Mouse (Mus musculus): ENCODE results near the gene Gm21954.

Gene Gm21954

DNA sequence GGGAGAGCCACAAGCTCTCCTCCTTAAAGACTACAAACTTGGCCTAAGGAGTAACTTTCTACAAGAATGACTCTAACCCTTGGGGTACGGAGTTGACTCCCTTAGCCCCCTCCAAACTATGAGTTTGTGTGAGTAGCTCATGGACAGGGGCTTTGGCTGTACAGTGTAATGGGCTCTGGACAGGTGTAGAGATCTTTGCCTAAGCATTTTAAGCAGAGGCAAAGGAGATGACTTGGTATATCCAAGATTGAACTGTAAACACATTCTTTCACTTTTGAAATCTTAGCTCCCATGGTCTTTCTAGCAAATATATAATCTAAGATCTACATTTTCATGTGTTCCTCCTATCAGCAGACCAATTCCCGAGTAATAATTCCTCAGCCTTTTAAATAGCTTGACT lies at the start of gene Gm21954:
Gene Gm21954 (minus strand): TSS at position 101 of the 400 bp plus-strand sequence.
- DNase-seq (ENCODE audit: low spot score in 2 of 2), result no peak

DNA sequence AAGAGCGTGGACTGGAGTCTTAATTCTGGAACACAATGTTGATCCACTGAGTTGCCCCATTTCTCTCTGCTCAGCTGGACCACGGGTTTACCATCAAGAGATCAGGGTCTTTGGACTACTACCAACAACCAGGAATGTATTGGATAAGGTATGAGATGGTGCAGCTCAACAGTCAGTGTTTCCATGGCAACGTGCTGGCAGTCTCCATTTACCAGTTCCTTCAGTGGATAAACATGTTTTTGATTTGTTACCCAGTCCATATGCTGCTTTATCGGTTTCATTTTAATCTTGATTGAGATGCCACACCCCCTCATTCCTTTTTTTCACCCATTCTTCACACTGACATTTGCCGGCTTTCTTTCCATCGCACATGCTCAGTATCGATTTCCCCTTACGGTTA lies 49.8 kb upstream of the Gm21954 start:
- no peak for DNase-seq (ENCODE audit: low spot score in 2 of 2)

DNA sequence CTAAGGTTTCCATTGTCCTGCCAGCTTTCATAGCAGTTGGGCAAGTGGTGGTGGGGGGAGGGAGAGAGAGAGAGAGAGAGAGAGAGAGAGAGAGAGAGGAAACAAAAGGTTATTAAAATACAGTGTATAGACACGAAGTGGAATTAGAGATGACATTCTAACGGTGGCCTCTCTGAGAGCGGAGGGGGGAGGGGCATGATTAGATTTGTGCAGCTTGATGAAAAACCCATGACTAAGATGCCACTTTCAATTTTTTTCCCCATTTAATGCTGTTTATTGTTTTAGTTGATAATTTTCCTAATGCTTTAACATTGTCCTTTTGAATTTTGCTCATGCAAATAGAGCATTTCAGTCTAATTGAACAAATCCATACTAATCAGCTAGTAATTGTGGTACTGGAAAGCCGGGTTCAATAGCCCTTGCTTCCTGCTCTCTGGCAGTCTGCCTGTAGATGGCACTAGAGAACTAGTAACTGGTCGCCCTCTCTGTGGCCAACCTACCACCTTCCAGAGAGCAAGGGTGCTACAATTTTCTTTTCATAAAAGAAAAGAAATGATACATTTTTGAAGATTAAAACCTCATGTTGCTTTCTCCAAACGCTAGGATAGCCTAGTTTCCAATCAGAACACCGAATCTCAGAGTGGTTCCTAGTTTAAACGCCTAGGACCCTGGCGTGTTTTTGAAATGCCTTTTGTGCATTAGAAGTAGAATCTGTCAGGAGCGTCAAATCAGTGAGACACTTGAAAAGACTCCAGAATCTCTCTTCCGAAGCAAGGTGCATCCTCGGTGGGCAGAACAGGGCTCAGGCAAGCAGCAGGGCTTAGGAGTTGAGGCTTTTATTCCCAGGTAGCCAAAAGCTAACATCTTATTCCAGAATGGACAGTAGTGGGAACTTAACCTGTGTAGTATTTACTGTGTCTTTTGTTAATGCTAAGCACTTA lies 48.5 kb upstream of the Gm21954 start:
- peak; percentile 58 to 71 for DNase-seq (ENCODE audit: low spot score in 2 of 2)

DNA sequence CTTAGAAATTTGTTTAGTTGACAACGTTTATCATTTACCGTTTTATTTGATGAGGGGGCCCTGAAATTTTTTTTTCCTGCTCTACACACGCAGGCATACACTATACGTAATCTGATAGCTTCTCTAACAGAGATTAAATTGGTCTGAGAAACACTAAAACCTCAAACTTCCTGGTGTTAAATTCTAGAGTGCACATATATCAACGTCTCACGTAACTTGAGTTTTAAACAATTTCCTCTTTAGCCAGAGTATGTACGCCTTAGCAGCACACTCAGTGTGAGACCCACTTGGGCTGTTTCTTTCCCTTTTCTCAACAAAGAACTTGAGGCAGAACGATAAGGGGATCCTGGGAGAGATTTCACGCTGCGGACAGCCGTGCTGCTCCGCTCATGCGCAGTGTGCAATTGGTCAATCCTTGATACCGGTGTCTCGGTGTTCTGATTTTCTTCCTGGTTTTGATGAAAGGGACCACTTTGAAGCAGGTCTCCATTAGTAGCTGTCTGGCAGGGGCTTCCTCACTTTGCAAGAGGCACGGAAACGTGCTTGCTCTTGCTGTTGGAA lies 45.5 kb upstream of the Gm21954 start:
- no peak for DNase-seq (ENCODE audit: low spot score in 2 of 2)

DNA sequence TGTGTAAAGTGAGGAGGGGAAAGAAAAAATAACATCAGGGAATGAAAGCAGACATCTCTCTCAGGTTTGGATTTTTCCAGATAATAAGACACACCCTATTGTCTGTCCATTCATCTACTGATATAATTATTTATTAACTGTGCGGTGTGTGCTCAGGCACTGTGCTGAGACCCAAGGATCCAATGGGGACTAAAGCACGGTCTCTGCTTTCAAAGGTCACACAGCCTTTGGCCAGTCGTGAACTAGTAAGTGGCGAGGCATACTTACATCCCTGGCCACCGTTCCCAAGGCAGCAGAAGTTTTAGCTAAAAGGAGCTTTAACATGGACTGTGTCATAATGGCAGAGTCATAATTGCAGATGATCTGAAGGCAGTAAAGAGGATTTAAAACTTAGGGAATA lies 44.0 kb upstream of the Gm21954 start:
- no peak for DNase-seq (ENCODE audit: low spot score in 2 of 2)

DNA sequence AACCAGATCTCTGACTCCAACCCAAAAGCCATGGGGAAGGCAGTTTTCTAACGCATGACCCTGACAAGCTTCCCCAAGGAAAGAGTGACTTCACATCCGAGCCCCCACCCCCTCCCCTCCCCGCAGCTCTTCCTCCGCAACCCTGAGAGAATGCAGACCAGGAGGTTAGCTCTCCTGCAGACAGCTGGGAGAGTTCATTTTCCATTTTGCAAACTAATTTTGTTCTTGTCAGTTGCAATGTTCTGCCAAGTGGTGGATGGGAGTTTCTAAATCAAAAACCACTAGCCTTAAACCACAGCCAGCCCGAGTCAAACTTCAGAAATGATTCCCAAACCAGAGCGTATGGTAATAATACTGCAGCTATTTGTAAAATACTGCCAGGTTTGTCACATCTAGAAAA lies 39.6 kb upstream of the Gm21954 start:
- no peak for DNase-seq (ENCODE audit: low spot score in 2 of 2)

DNA sequence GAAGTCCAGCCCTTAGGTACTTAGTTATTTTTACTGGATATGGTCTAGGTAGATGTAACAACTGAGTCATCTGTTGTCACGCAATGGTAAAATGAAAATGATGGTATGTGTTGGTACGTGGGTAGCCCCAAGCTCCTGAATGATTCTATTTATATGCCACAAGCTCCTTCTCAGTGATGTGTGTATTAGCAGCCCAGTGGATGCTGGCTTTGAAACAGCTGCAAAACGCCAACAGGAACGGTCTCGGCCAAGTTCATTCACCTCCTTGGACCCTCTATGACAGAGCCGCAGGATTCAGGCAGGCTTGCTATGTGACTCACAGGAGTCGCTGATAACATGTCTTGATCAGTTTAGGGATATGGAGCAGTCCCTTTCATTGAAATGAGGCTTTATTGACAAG lies 38.2 kb upstream of the Gm21954 start:
- no peak for DNase-seq (ENCODE audit: low spot score in 2 of 2)

DNA sequence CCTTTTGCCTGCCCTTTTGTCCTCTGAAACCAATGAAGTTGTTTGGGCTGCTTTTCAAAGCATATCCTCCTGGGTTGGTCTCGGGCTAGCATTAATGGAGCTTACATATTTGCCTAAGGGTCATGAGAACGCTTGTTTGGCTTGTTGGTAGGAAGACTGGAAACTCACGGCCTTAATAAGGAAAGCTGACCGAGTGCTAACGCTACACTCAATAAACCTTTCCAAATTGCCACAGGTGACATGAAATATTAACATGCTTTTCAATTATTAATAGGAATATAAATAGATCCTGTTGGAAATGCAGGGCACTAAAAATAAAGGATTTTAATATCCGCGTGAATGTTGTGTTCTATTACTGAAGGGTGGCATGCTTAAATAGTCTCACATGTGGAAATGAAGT lies 27.3 kb upstream of the Gm21954 start:
- DNase-seq (ENCODE audit: low spot score in 2 of 2), result no peak

DNA sequence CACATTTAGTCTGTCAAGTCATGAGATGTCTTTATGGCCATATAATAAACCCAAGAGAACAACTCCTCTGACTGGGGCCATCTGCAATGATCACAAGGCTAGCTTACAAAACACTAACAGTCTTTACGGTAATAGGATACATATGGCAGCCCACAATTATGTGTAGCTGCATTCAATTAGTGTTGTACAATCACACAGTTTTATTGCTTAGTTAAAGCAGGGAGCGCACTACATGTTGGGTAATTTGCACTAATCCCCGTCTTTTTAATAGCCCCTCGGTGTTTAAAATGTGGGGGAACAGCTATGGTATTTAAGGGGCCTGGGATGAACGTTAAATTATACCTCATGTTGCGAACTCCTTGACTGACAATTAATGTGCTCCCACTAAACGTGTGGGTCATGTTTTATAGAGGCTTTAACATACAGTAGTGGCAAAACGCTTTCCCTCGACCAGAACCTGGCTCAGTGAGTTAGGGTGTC lies 24.5 kb upstream of the Gm21954 start:
- no peak for DNase-seq (ENCODE audit: low spot score in 2 of 2)

DNA sequence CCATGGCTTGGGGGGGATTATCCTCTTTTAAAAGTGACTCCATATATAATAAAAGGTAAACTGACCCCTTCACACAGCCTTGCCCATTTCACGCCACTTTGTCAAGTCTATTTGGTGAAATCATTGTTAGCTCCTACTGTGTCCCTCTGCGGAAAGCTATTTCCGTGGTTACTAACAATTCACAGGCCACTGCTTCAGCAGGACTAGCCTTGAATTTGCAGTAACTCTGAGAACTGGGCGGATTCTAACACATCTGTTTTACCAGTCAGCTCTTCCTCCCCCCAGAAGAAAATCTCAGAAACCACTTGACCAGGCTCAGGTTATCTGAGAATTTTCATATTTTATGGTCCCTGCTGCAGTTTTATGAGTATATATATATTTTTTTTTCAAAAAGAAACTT lies 23.9 kb upstream of the Gm21954 start:
- no peak for DNase-seq (ENCODE audit: low spot score in 2 of 2)

DNA sequence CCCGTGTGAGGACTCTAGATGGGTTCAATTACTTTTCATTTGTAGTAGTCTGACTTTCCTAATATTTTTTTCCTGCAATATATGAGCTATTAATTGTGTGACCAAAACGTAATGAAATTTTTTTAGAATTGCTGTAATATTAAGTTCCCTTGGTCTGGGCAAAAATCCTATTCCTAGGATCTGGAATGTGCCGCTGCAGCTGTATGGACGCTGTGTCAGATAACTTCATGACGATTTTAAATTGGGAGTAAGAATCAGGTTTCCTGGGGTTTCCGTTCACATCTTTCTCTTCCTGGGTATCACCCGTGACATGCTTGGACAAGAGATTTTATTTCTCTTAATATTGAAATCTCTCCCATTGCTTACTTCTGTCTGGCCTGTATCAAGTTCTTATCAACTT lies 23.2 kb upstream of the Gm21954 start:
- no peak for DNase-seq (ENCODE audit: low spot score in 2 of 2)

DNA sequence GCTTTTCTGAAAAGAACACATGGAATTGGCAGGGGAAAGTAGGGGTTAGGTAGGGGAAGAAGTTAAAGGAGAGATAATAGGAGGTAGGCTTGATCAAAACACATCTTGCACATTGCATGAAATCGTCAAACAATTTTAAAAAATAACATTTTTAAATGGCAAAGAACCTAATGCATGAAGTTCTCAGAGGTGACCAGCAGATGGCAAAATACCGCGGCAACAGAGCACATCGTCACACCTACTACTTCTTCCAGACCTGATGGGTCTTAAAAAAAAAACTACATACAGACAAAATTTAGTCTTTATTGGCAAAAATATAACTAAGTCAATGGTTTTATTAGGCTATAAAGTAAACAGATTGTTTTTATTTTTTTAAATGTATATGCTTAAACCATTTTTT lies 22.3 kb upstream of the Gm21954 start:
- DNase-seq (ENCODE audit: low spot score in 2 of 2), result no peak

DNA sequence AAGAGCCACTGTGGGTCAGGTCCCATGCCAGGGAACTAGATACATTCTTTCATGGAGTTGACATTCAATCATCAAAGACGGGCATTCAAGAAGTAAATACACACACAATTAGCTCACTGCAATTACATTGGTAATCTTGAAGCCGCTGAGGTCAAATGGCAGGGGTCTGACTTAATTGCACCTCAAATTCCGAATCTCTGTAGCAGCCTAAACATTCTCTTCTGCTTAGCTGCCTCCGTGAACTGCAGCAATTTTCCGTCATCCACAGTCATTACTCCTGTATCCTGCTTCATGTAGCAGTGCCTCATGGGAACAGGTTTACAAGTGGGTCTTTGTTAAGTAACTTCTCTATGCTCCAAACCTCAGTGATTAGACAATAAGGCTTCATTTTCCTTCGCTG lies 20.0 kb upstream of the Gm21954 start:
- DNase-seq (ENCODE audit: low spot score in 2 of 2), result no peak

DNA sequence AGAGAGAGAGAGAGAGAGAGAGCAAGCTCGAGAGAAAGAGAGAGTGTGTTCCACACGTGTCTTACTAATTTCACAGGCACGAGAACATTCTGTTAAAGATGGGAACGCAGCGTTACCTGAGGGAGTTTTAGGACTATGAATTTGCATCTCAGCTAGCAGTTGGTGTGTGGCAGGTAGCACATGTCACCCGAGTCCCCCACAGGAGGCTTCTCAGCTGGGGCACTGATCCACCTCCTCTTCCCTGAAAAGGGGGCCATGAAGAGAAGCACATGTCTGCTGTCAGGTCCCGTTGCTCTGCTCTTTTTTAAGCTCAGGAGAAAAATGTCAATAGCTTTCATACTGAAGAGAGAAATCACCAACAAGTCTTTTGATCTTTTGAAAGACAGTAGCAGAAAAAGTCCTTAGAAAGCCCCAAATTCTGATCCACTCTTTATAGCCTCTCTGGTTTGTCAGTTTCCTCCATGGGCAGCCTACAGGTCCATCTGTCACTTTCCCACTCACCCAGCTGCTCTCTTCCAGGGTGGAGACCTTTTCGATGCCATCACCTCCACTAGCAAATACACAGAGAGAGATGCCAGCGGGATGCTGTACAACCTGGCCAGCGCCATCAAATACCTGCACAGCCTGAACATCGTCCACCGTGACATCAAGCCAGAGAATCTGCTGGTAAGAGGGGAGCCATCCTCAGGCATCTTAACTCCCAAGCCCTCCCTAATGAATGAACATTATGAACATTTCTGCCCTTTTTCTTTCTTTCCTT lies 17.4 kb upstream of the Gm21954 start:
- DNase-seq (ENCODE audit: low spot score in 2 of 2), result no peak

DNA sequence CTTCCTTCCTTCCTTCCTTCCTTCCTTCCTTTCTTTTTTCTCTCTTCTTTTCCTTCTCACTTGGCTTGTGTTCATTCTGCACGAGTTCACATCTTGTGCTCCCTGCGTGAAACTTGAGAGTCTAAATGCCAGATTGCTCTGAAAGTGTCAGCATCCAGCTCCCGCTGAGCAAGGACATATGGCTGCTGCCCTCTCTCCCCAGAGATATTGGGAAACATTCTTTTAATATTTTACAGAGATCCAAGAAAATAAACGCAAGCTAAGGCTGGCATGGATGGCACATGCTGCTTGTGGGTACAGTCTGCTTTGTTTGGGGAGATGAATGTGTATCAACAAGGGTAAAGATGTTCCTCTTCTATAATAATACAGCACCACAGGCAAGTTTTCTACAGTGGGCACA lies 11.3 kb upstream of the Gm21954 start:
- no peak for DNase-seq (ENCODE audit: low spot score in 2 of 2)

DNA sequence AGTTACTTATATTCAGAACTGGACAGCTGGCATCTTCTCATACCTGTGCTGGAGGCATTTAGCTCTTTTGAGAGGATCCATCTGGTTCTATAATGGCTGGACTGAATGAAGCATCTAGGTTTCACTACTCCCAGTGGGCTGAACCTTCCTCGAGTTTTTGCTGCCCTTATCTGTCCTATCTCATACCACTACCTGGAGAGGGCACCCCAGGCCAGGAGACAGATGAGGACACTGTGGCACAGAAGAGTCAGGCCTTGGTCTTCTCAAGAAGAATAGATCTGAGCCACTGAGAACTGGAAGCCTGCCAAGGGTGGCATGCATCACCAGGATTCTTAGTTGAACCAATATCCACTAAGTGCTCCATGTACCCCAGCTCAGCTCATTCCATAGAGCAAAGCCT lies 9.1 kb upstream of the Gm21954 start:
- no peak for DNase-seq (ENCODE audit: low spot score in 2 of 2)

DNA sequence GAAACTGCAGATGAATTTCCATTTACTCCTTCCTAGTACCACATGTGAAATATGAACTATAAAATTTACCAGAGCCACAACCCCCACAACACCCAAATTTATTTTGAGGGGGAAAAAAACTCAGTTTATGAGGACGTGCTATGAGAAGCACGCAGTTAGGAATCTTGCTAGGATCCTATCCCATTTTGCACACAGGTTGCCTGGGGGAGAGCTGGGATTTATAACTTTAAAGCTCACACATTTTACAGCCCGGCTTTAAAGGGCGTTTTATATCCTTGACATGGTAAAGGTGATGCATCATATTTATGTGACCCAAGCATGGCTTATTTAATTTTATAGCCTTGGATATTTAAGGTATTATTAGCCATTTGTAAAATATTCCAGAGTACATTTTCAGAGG lies 7.3 kb upstream of the Gm21954 start:
- DNase-seq (ENCODE audit: low spot score in 2 of 2), result no peak

DNA sequence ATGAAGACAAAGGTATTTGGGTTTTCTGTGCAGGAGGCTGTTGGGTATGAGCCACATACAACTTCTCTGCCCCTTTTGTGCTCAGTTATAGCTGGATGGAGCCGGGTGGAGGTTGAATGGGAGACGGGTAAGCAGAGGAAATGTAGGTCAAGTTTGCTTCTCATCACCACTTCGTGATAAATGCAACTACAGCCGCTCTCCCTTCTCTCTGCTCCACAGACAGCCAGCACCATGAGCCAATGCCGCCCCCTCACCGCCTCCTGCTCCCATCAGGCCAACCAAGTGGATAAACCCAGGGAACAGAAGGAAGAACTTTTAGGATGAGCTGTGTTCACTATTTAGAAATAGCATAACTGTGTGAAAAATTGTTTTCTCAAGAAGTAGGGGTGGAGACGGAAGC lies 4.7 kb upstream of the Gm21954 start:
- no peak for DNase-seq (ENCODE audit: low spot score in 2 of 2)

DNA sequence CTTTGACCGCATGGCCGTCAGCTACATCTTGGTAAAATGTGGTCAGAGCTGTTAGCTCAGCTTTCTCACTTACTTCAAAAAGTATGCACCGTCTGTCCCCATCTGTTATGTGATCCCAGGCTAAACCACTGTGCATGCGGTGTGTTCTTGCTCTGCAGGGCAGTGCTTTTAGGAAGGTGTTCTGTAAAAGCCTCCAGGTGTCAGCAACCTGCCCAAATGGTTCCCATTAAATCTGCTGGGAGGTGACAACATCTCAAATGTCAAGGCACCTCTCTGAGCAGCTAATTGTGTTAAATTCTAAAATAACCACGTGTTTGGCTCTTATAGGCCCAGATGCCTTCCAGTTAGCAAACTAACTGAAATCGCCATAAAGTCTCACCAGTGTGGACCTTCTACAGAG lies 1.1 kb upstream of the Gm21954 start:
- no peak for DNase-seq (ENCODE audit: low spot score in 2 of 2)

DNA sequence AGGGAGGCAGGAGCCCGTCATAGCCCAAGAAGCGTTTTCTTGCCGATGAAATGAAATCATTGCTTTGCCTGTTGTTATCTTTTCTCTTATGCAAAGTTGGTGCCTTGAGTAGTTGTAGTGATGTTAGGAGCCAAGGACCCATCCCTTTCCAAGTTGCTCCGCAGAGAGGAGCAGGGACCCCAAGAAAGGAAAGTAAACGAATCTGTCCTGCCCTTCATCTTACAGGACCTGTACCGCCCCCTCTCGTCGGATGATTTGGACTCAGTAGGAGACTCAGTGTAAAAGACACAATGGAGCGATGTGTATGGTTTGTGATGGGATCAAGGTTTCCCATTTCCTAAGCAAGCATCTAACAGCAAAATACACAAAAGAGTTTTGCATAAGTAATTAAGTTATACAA lies 5.7 kb downstream of the Gm21954 start:
- no peak for DNase-seq (ENCODE audit: low spot score in 2 of 2)

DNA sequence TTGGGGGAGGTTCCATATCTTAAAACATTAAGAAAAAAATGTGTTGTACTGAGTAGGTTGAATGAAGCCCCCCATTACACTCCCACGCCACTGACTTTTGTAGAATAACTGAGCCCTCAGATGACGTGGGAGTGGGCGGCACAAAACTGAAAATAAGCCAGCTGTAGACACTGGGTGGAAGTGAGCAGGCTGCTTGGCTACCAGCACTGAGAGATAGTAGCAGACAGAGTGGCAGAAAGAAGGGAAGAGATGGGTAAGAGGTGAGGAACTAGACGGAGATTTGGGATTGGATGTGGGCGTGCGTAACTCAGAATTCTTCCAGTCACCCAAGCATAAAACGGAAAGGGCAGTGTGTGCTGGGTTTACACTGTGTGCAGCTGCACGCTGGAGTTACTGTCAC lies 6.2 kb downstream of the Gm21954 start:
- DNase-seq (ENCODE audit: low spot score in 2 of 2), result no peak

DNA sequence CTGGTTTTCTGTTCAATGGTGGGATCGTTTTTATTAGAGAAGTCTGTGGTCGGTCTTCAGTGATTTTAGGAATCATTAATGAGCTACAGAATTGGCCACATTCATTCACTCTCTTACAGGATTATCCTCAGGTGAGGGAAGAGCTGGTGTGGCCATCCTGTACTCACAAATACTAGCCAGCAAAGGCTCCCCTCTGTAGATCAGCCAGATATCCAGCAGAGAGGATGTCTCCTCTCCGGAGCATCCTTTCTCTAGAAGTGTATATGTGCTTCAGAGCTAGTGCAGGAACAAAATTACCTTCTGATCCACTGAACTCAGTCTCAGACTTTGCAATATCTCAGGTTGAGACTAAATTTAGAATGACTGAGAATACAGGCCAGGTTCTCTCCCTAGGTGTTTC lies 7.8 kb downstream of the Gm21954 start:
- no peak for DNase-seq (ENCODE audit: low spot score in 2 of 2)

All from urinary bladder, postnatal 36 days (tissue).